Mouse (Mus musculus): ENCODE results near the gene Tmeff1.

DNA sequence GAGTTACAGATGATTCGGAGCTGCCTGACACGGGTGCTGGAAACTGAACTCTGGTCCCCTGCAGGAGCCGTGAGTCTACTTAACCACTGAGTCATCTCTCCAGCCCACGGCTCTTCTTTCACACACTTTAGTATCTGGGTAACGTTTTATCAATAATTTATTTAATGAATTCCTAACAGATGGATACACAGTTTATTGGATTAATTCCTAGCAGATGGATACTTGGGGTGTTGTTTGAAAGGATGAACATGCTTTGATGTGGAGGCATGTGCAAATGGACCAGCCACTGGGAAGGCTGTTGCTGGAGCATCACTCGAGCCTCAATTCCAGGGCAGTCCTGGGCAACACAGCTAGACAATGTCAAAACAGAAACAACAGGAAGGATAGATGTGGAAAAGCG, 11.1 kb downstream of the Tmeff1 start:
- TF ChIP-seq POLR2A (IDR thresholded peaks at IDR 0.05; ENCODE audit: extremely low read depth, insufficient read depth, low read length) (no peak), CTCF (IDR thresholded peaks at IDR 0.05; ENCODE audit: extremely low read depth, insufficient read depth, low read length) (no peak)

Data from cortical plate, adult 2 months (tissue).